Mouse (Mus musculus): Measurements from ENCODE around the gene Tesc.

Tesc gene

GRCm38 (mm10) chr5:118099069-118099869 lies 71.7 kb downstream of the Tesc start:
- no peak for DNase-seq (ENCODE audit: inconsistent age in 2 of 2, low spot score in 1 of 2)

GRCm38 (mm10) chr5:118099870-118100478 lies 72.4 kb downstream of the Tesc start:
- DNase-seq (ENCODE audit: inconsistent age in 2 of 2, low spot score in 1 of 2): no peak

GRCm38 (mm10) chr5:118105536-118105935 lies 78.0 kb downstream of the Tesc start:
- DNase-seq (ENCODE audit: inconsistent age in 2 of 2, low spot score in 1 of 2): no peak

- no peak for DNase-seq (ENCODE audit: inconsistent age in 2 of 2, low spot score in 1 of 2)
Measured at GRCm38 (mm10) chr5:118106667-118107066, 79.1 kb downstream of the Tesc start.

- no peak for DNase-seq (ENCODE audit: inconsistent age in 2 of 2, low spot score in 1 of 2)
Measured at GRCm38 (mm10) chr5:118108124-118108793, 80.7 kb downstream of the Tesc start.

- DNase-seq (ENCODE audit: inconsistent age in 2 of 2, low spot score in 1 of 2): no peak
Measured at GRCm38 (mm10) chr5:118108794-118109440, 81.4 kb downstream of the Tesc start.

Measured in adrenal gland, adult (tissue).